In the genomic region with DNA sequence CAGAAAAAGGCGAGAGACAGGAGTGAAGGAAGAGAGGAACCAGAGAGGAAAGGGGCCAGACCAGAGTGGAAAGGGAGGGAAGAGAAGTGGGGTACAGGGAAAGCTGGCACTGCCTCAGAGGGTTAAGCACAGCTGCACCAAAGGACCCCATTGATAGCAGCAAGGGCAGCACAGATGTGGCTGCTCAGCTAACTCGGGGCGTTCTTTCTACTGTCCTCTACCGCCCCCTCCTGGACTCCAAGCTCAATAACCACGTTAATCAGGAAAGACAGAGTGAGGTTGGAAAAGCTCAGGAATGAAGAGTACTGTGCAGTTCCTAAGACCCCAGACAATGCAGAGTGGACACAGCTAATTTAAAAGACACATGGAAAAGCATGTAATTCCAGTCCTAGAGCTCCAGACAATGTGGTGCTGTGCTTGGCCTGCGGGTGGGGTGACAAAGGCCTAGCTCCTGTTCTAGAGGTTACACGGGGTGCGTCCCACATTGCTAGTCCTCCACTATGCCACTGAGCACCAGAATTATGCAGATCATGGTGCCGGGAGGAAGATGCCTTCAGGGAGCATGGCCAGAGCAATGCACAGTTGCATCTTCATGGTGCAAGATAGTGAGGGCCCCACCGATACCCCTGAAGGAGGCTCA, we compare ENCODE assay signal across 9 mouse cellular contexts.
DNase-seq lines count a peak whose midpoint lies in the region; ATAC-seq and TF ChIP-seq lines count a peak whose summit lies in the region.
"Had no signal": no experiment of that assay in that cellular context is flagged by ENCODE, and none has a peak within 500 bp of the region (broad histone marks: within the 10 kb centered on the region; RNA-seq: fewer than 3 reads in every experiment).

No protein-coding gene starts in this region.

- no peaks in the 10 kb centered on the region for H3K4me1 ChIP-seq in intestine, postnatal 0 days (replicated peaks; ENCODE audit: control insufficient read depth, insufficient read depth, low read length)
- H3K4me1 ChIP-seq in limb, embryonic 12.5 days (replicated peaks): peaks cover 10% of the 10 kb centered on the region; the same call in 1 of the 2 replicates
- no peaks in the 10 kb centered on the region for H3K4me1 ChIP-seq in neural tube, embryonic 11.5 days (ENCODE audit: control insufficient read depth, insufficient read depth, low read length)

- H3K9me3 ChIP-seq in intestine, postnatal 0 days (ENCODE audit: control insufficient read depth): no peaks in the 10 kb centered on the region
- peaks cover 8% of the 10 kb centered on the region; the same call in 1 of the 2 replicates for H3K9me3 ChIP-seq in limb, embryonic 12.5 days
- no peaks in the 10 kb centered on the region for H3K9me3 ChIP-seq in neural tube, embryonic 11.5 days (ENCODE audit: control insufficient read depth, low read length)

- WGBS in intestine, postnatal 0 days: 46% methylated on average over 10 of the region's 10 CpGs
- 40% methylated on average over 10 of the region's 10 CpGs for WGBS in limb, embryonic 12.5 days
- 49% methylated on average over 10 of the region's 10 CpGs for WGBS in neural tube, embryonic 11.5 days

- no peak overlapping the region for H3K27ac ChIP-seq in intestine, postnatal 0 days (ENCODE audit: low read depth, low read length)
- H3K27ac ChIP-seq in limb, embryonic 12.5 days: no peak overlapping the region
- H3K27ac ChIP-seq in neural tube, embryonic 11.5 days (ENCODE audit: low read depth, low read length): no peak overlapping the region

- TF ChIP-seq CTCF in intestine, postnatal 0 days (IDR thresholded peaks at IDR 0.05; ENCODE audit: low read depth): peak; percentile 91

- ATAC-seq in intestine, postnatal 0 days: no peak
- peak; percentile 57; the same call in 1 of the 2 replicates for ATAC-seq in limb, embryonic 12.5 days (ENCODE audit: insufficient number of reproducible peaks, insufficient read depth, low FRiP score, low TSS enrichment, low read depth)
- ATAC-seq in neural tube, embryonic 11.5 days (ENCODE audit: insufficient read depth, low FRiP score, low TSS enrichment): peak; percentile 80

- no peak overlapping the region for H3K9ac ChIP-seq in intestine, postnatal 0 days (ENCODE audit: low read depth, low read length)
- no peak overlapping the region for H3K9ac ChIP-seq in limb, embryonic 12.5 days (replicated peaks)
- H3K9ac ChIP-seq in neural tube, embryonic 11.5 days (ENCODE audit: low read length): no peak overlapping the region

- no peaks in the 10 kb centered on the region for H3K36me3 ChIP-seq in intestine, postnatal 0 days (ENCODE audit: control insufficient read depth, insufficient read depth)
- no peaks in the 10 kb centered on the region for H3K36me3 ChIP-seq in limb, embryonic 12.5 days
- no peaks in the 10 kb centered on the region for H3K36me3 ChIP-seq in neural tube, embryonic 11.5 days (ENCODE audit: control insufficient read depth, insufficient read depth, low read length)

- H3K4me2 ChIP-seq in intestine, postnatal 0 days (replicated peaks; ENCODE audit: low read depth): no peak overlapping the region
- no peak overlapping the region for H3K4me2 ChIP-seq in limb, embryonic 12.5 days
- H3K4me2 ChIP-seq in neural tube, embryonic 11.5 days (ENCODE audit: low read depth): no peak overlapping the region

- peak; percentile 4 to 26 for DNase-seq in urinary bladder, adult 18-20 months (ENCODE audit: low spot score in 2 of 2)
- DNase-seq in urinary bladder, postnatal 10 days (ENCODE audit: low spot score): no peak
- peak; percentile 87 to 89 for DNase-seq in cerebellum, postnatal 14 days
- DNase-seq in frontal cortex, adult 2 months (ENCODE audit: extremely low spot score in 1 of 2, low spot score in 1 of 2): peak; percentile 11 to 81
- peak; percentile 80 for DNase-seq in neural tube, embryonic 11.5 days (ENCODE audit: low spot score)
- DNase-seq in testis, postnatal 10 days (ENCODE audit: low spot score): peak; percentile 85

- H3K4me3 ChIP-seq in intestine, postnatal 0 days (ENCODE audit: low read depth, low read length): no peak overlapping the region
- H3K4me3 ChIP-seq in limb, embryonic 12.5 days (replicated peaks): no peak overlapping the region
- H3K4me3 ChIP-seq in neural tube, embryonic 11.5 days (ENCODE audit: low read depth, low read length): no peak overlapping the region
- H3K4me3 ChIP-seq: myocyte had no signal

- H3K27me3 ChIP-seq in intestine, postnatal 0 days (replicated peaks; ENCODE audit: control insufficient read depth, insufficient read depth, low read length): no peaks in the 10 kb centered on the region
- H3K27me3 ChIP-seq in limb, embryonic 12.5 days: peaks cover 30% of the 10 kb centered on the region
- H3K27me3 ChIP-seq in neural tube, embryonic 11.5 days (ENCODE audit: control insufficient read depth, insufficient read depth, low read length): no peaks in the 10 kb centered on the region
